Mouse (Mus musculus) heart, embryonic 16.5 days (tissue): ENCODE results near the gene Dact2. TPM values are rescaled to one million over a fixed set of nuclear protein-coding genes. Genes with fewer than 3 reads are reported as not detected.

Experiments
- ATAC-seq: fragments of 200-750 bp; cut with Nextera tagmentation; replicated peaks from 2 replicates; pipeline ENCODE4 v1.8.0; 2017; ENCODE audit warnings: moderate number of reproducible peaks; ENCODE audit not compliant: insufficient read depth, low FRiP score; ENCODE audit errors: extremely low read depth
- H3K27ac ChIP-seq: fragments of 300-500 bp; sonication (generic); 2 replicates; pipeline ENCODE4 v1.5.1; 2014; ENCODE audit warnings: mild to moderate bottlenecking, low read length, control low read depth, moderate library complexity
- H3K27me3 ChIP-seq: fragments of 300-500 bp; sonication (generic); 2 replicates; pipeline ENCODE4 v1.6.1; 2014; ENCODE audit warnings: low read length, mixed read lengths; ENCODE audit not compliant: control insufficient read depth, insufficient read depth
- H3K36me3 ChIP-seq: fragments of 300-500 bp; sonication (generic); 2 replicates; pipeline ENCODE4 v1.6.1; 2014; ENCODE audit not compliant: control insufficient read depth, insufficient read depth
- H3K4me1 ChIP-seq: fragments of 300-500 bp; sonication (generic); 2 replicates; pipeline ENCODE4 v1.6.1; 2014; ENCODE audit warnings: low read length, mixed read lengths; ENCODE audit not compliant: control insufficient read depth, insufficient read depth
- H3K4me2 ChIP-seq: fragments of 300-500 bp; sonication (generic); 2 replicates; pipeline ENCODE4 v1.6.1; 2014; ENCODE audit warnings: low read depth, mild to moderate bottlenecking, control low read depth, low read length
- H3K4me3 ChIP-seq: fragments of 300-500 bp; sonication (generic); 2 replicates; pipeline ENCODE4 v1.5.1; 2014; ENCODE audit warnings: mild to moderate bottlenecking, control low read depth, low read length
- H3K9ac ChIP-seq: fragments of 300-500 bp; sonication (generic); 2 replicates; pipeline ENCODE4 v1.6.1; 2014; ENCODE audit warnings: low read length, control low read depth
- H3K9me3 ChIP-seq: fragments of 300-500 bp; sonication (generic); replicated peaks from 2 replicates; pipeline ENCODE4 v1.6.1; 2016; ENCODE audit warnings: low read length; ENCODE audit not compliant: control insufficient read depth
- WGBS: fragments of 180-500 bp; shearing (Covaris S2); extraction: QIAGEN DNeasy Blood & Tissue Kit; methylation state at CpG from one replicate; pipeline ENCODE4 v1.1.7; 2014; 5-methylcytosine and 5-hydroxymethylcytosine counted together
- polyA plus RNA-seq: library from polyadenylated mRNA; unstranded; fragments of >200 nt; fragmentation: Nextera tagmentation; extraction: Ambion mirVana; gene quantifications from 2 replicates; pipeline ENCODE4 v1.2.1, GENCODE M21; 2015

Dact2 gene
- polyA plus RNA-seq, 1 experiment from 2014 or later = 4.6 TPM

GRCm38 (mm10) chr17:14184192-14184814 lies 19.8 kb downstream of the Dact2 start:
- Histone ChIP-seq H3K4me3 (no peak overlapping the region), H3K9ac (no peak overlapping the region), H3K9me3 (no peaks in the 10 kb centered on the region), H3K36me3 (no peaks in the 10 kb centered on the region), H3K27me3 (peaks cover 2% of the 10 kb centered on the region; the same call in 1 of the 2 replicates), H3K4me2 (no peak overlapping the region), H3K27ac (no peak overlapping the region), H3K4me1 (peaks cover 3% of the 10 kb centered on the region)
- ATAC-seq = no peak
- WGBS = 89% methylated on average over 4 of the region's 4 CpGs

GRCm38 (mm10) chr17:14183717-14184116 lies 20.4 kb downstream of the Dact2 start:
- no peaks in the 10 kb centered on the region for H3K36me3 ChIP-seq

GRCm38 (mm10) chr17:14182860-14183259 lies 21.2 kb downstream of the Dact2 start:
- ATAC-seq = no peak
- Histone ChIP-seq H3K4me2 (no peak overlapping the region), H3K9ac (no peak overlapping the region), H3K9me3 (no peaks in the 10 kb centered on the region), H3K4me1 (peaks cover 3% of the 10 kb centered on the region), H3K27me3 (peaks cover 6% of the 10 kb centered on the region; the same call in 1 of the 2 replicates), H3K4me3 (no peak overlapping the region), H3K27ac (no peak overlapping the region), H3K36me3 (no peaks in the 10 kb centered on the region)
- WGBS = 79% methylated on average over 3 of the region's 3 CpGs

More at GRCm38 (mm10) chr17:14183717-14184116, 20.4 kb downstream of the Dact2 start:
- H3K27ac ChIP-seq = no peak overlapping the region
- peaks cover 3% of the 10 kb centered on the region for H3K4me1 ChIP-seq
- H3K9ac ChIP-seq = no peak overlapping the region
- WGBS = 88% methylated on average over 4 of the region's 4 CpGs
- H3K4me2 ChIP-seq = no peak overlapping the region
- H3K4me3 ChIP-seq = no peak overlapping the region
- no peaks in the 10 kb centered on the region for H3K9me3 ChIP-seq
- H3K27me3 ChIP-seq = peaks cover 4% of the 10 kb centered on the region; the same call in 1 of the 2 replicates
- no peak for ATAC-seq

DNA sequence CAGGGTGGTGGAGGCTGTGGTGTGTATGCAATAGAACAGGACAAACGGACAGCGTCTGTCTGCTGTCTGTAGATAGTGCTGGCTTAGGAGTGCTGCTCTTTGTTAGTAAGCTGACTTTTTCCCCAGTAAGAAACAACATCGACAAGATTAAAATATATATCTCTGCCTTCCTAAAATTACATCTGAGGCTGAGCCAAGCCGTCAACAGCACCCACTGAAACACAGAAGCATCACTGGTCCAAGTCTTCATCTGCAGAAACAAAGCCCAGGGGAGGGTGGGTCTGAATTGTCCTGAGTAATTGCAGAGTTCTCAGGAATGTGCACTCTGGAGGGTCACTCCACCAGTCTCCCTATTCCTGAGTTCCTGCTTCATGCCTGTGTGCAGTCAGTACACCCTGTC lies 25.2 kb downstream of the Dact2 start:
- Histone ChIP-seq H3K36me3 (no peaks in the 10 kb centered on the region), H3K27me3 (peaks cover 8% of the 10 kb centered on the region), H3K27ac (no peak overlapping the region), H3K9ac (no peak overlapping the region), H3K4me1 (peaks cover under 1% of the 10 kb centered on the region), H3K4me3 (no peak overlapping the region), H3K9me3 (no peaks in the 10 kb centered on the region), H3K4me2 (no peak overlapping the region)
- 33% methylated on average over 4 of the region's 4 CpGs for WGBS
- ATAC-seq = no peak

- H3K27ac ChIP-seq = no peak overlapping the region
- H3K4me1 ChIP-seq = peaks cover 4% of the 10 kb centered on the region
- H3K36me3 ChIP-seq = no peaks in the 10 kb centered on the region
- H3K9ac ChIP-seq = no peak overlapping the region
- peaks cover 7% of the 10 kb centered on the region for H3K27me3 ChIP-seq
- H3K9me3 ChIP-seq = no peaks in the 10 kb centered on the region
- 60% methylated on average over 4 of the region's 4 CpGs for WGBS
- ATAC-seq = no peak
- no peak overlapping the region for H3K4me3 ChIP-seq
- H3K4me2 ChIP-seq = no peak overlapping the region
Measured at GRCm38 (mm10) chr17:14178475-14178874, 25.6 kb downstream of the Dact2 start.

DNA sequence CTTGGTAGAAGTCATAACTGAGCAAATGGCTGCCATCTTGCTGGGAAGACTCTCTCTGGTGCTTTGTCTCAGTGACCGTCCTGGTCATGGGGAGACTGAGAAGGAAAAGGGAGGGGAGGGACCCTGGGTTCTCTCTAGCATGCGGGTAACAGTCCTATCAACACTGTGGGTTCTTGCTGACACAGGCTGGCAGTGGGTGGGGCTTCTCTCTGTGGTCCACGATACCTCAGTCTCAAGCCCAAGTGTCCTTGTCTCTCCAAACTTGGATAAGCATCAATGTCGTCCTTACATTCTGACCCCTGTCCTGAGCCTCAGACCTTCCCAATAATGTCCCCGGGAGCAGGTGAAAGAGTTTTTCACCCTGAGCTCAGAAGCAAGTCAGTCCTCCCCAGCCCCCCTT lies 26.1 kb downstream of the Dact2 start:
- Histone ChIP-seq H3K4me3 (no peak overlapping the region), H3K9me3 (no peaks in the 10 kb centered on the region), H3K27ac (no peak overlapping the region), H3K9ac (no peak overlapping the region), H3K4me2 (no peak overlapping the region), H3K36me3 (no peaks in the 10 kb centered on the region), H3K27me3 (peaks cover 7% of the 10 kb centered on the region), H3K4me1 (peaks cover 9% of the 10 kb centered on the region)
- ATAC-seq = no peak
- WGBS = 67% methylated on average over 5 of the region's 5 CpGs

GRCm38 (mm10) chr17:14177018-14177417 lies 27.1 kb downstream of the Dact2 start:
- peaks cover 7% of the 10 kb centered on the region for H3K27me3 ChIP-seq
- H3K9ac ChIP-seq = no peak overlapping the region
- H3K4me1 ChIP-seq = peaks cover 18% of the 10 kb centered on the region
- 75% methylated on average over 5 of the region's 5 CpGs for WGBS
- ATAC-seq = no peak
- no peak overlapping the region for H3K4me2 ChIP-seq
- no peaks in the 10 kb centered on the region for H3K36me3 ChIP-seq
- H3K27ac ChIP-seq = no peak overlapping the region
- no peaks in the 10 kb centered on the region for H3K9me3 ChIP-seq
- H3K4me3 ChIP-seq = no peak overlapping the region

DNA sequence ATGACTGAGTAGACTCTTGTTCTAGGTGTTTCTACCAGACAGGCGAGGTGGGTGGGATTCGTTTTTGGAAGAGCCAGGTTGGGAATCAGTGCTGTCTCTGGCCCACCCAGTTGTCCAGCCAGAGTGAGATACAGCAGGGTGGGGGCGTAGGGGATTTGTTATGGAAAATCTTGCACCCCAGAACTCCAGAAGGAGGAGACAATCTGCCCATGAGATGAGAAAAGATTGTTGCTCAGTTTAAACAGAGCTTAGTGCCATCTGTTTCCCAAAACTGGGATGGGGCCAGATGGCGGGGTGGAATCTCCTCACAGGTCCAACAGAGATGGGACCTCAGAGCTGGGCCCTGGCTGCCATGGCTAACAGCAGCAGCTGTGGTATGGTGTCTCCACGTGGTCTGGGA lies 28.4 kb downstream of the Dact2 start:
- 86% methylated on average over 5 of the region's 5 CpGs for WGBS
- Histone ChIP-seq H3K9ac (no peak overlapping the region), H3K9me3 (no peaks in the 10 kb centered on the region), H3K27ac (no peak overlapping the region), H3K36me3 (no peaks in the 10 kb centered on the region), H3K4me3 (no peak overlapping the region), H3K27me3 (peaks cover 7% of the 10 kb centered on the region), H3K4me1 (peaks cover 19% of the 10 kb centered on the region), H3K4me2 (no peak overlapping the region)
- ATAC-seq = no peak

- Histone ChIP-seq H3K9ac (no peak overlapping the region), H3K27ac (no peak overlapping the region), H3K27me3 (peaks cover 7% of the 10 kb centered on the region), H3K36me3 (no peaks in the 10 kb centered on the region), H3K4me1 (peaks cover 19% of the 10 kb centered on the region), H3K4me2 (no peak overlapping the region), H3K9me3 (no peaks in the 10 kb centered on the region), H3K4me3 (no peak overlapping the region)
- 68% methylated on average over 4 of the region's 4 CpGs for WGBS
- ATAC-seq = no peak
Measured at GRCm38 (mm10) chr17:14175019-14175418, 29.1 kb downstream of the Dact2 start.
